Mouse (Mus musculus) CH12.LX (cell line): ENCODE measurements around the gene Gm49321. TPM values are rescaled to one million over a fixed set of nuclear protein-coding genes. Genes with fewer than 3 reads are reported as not detected.

Source experiments
- DNase-seq: peaks from one replicate; pipeline ENCODE4 v3.0.0-alpha.2; 2013; ENCODE audit errors: extremely low read depth
- H3K27ac ChIP-seq: 2 replicates; pipeline ENCODE4 v1.5.1; 2012; ENCODE audit warnings: low read depth, mild to moderate bottlenecking, control low read depth, moderate library complexity; ENCODE audit not compliant: insufficient read depth
- H3K27me3 ChIP-seq: replicated peaks from 2 replicates; pipeline ENCODE3; 2012; ENCODE audit warnings: inconsistent platforms
- H3K36me3 ChIP-seq, 2 experiments: replicated peaks in 1 of 2; 2 replicates each; pipeline versions ENCODE3 to v1.6.1; 2012; ENCODE audit warnings: inconsistent platforms in 1 of 2, low read length in 1 of 2, mild to moderate bottlenecking in 1 of 2, mixed read lengths in 1 of 2, moderate library complexity in 1 of 2; ENCODE audit not compliant: control insufficient read depth in 1 of 2, insufficient read depth in 1 of 2
- H3K4me1 ChIP-seq, 2 experiments: 2 replicates each; pipeline ENCODE4 v1.6.1; 2012; ENCODE audit warnings: inconsistent platforms in 1 of 2, moderate library complexity in 1 of 2; ENCODE audit not compliant: insufficient read depth in 2 of 2, control insufficient read depth in 1 of 2
- H3K4me2 ChIP-seq: 2 replicates; pipeline ENCODE4 v1.6.1; 2012; ENCODE audit warnings: low read depth, mild to moderate bottlenecking, control low read depth; ENCODE audit not compliant: poor library complexity, insufficient read depth, severe bottlenecking
- H3K4me3 ChIP-seq, 3 experiments: fragments of 150-350 bp in 1 of 3; sonication (generic) in 1 of 3; replicated peaks in 1 of 3; 2 replicates each; pipeline versions ENCODE3 to v1.5.1; 2011 to 2012; ENCODE audit warnings: low read depth in 2 of 3, low read length in 2 of 3, mild to moderate bottlenecking in 2 of 3, moderate library complexity in 2 of 3, control low read depth in 1 of 3, improper control_type of control experiment in 1 of 3, inconsistent platforms in 1 of 3, mixed read lengths in 1 of 3; ENCODE audit not compliant: poor library complexity in 1 of 3
- H3K79me2 ChIP-seq: replicated peaks from 2 replicates; pipeline ENCODE4 v1.6.1; 2012; ENCODE audit warnings: mild to moderate bottlenecking, moderate library complexity; ENCODE audit not compliant: control insufficient read depth, poor library complexity, insufficient read depth, severe bottlenecking; ENCODE audit errors: extremely low read depth
- H3K9ac ChIP-seq: 2 replicates; pipeline ENCODE4 v1.6.1; 2012; ENCODE audit warnings: low read depth, mild to moderate bottlenecking, control low read depth, moderate library complexity; ENCODE audit not compliant: insufficient read depth
- H3K9me3 ChIP-seq: replicated peaks from 2 replicates; pipeline ENCODE3; 2012; ENCODE audit warnings: low read length, inconsistent platforms, mixed read lengths
- CTCF ChIP-seq, 2 experiments: IDR thresholded peaks in 1 of 2; conservative IDR thresholded peaks in 1 of 2; 2 replicates each; pipeline ENCODE4 v1.5.1; 2011 to 2012; ENCODE audit warnings: low read depth in 2 of 2, low read length in 2 of 2, improper control_type of control experiment in 1 of 2, inconsistent platforms in 1 of 2, mild to moderate bottlenecking in 1 of 2, moderate library complexity in 1 of 2
- ELF1 ChIP-seq: IDR thresholded peaks from 2 replicates; pipeline ENCODE4 v1.6.1; 2014; ENCODE audit warnings: low read depth, mild to moderate bottlenecking, inconsistent platforms, low read length, improper control_type of control experiment
- EP300 ChIP-seq: IDR thresholded peaks from 2 replicates; pipeline ENCODE4 v1.6.1; 2011; ENCODE audit warnings: low read length, improper control_type of control experiment
- GABPA ChIP-seq: IDR thresholded peaks from 2 replicates; pipeline ENCODE4 v1.6.1; 2012; ENCODE audit warnings: low read depth, low read length, improper control_type of control experiment, inconsistent platforms; ENCODE audit not compliant: insufficient replicate concordance
- IRF4 ChIP-seq: IDR thresholded peaks from 2 replicates; pipeline ENCODE4 v1.6.1; 2014; ENCODE audit warnings: low read depth, mild to moderate bottlenecking, inconsistent platforms, low read length, improper control_type of control experiment
- KAT2A ChIP-seq: IDR thresholded peaks from 2 replicates; pipeline ENCODE4 v1.6.1; 2012; ENCODE audit warnings: low read length, improper control_type of control experiment, inconsistent platforms; ENCODE audit not compliant: insufficient replicate concordance
- NELFE ChIP-seq: IDR thresholded peaks from 2 replicates; pipeline ENCODE4 v1.6.1; 2011; ENCODE audit warnings: low read depth, low read length, improper control_type of control experiment
- RAD21 ChIP-seq: IDR thresholded peaks from 2 replicates; pipeline ENCODE4 v1.6.1; 2011; ENCODE audit warnings: low read depth, mild to moderate bottlenecking, low read length, improper control_type of control experiment, moderate library complexity
- RCOR1 ChIP-seq: conservative IDR thresholded peaks from 2 replicates; pipeline ENCODE4 v1.6.1; 2012; ENCODE audit warnings: low read depth, mild to moderate bottlenecking, inconsistent platforms, low read length, improper control_type of control experiment
- TBP ChIP-seq: conservative IDR thresholded peaks from 2 replicates; pipeline ENCODE4 v1.6.1; 2011; ENCODE audit warnings: low read depth, low read length, improper control_type of control experiment
- USF1 ChIP-seq: IDR thresholded peaks from 2 replicates; pipeline ENCODE4 v1.6.1; 2014; ENCODE audit warnings: low read depth, mild to moderate bottlenecking, inconsistent platforms, low read length, improper control_type of control experiment
- USF2 ChIP-seq: conservative IDR thresholded peaks from 2 replicates; pipeline ENCODE4 v1.6.1; 2011; ENCODE audit warnings: low read depth, low read length, improper control_type of control experiment
- ZKSCAN1 ChIP-seq: IDR thresholded peaks from 2 replicates; pipeline ENCODE4 v1.6.1; 2012; ENCODE audit warnings: low read depth, inconsistent platforms, low read length, improper control_type of control experiment, borderline replicate concordance
- ZNF384 ChIP-seq: IDR thresholded peaks from 2 replicates; pipeline ENCODE4 v1.6.1; 2012; ENCODE audit warnings: low read depth, low read length, improper control_type of control experiment, inconsistent platforms
- dilution Hi-C: fragments of 300-500 bp; cut with MboI; formaldehyde crosslinking; loops from 2 replicates; pipeline ENCODE4 v1.14.3; 2020; ENCODE audit warnings: low sequenced_read_pairs; ENCODE audit not compliant: extremely low pct_unique_long_range_greater_than_20kb, extremely low pct_ligation_motif_present
- in situ Hi-C: fragments of 300-500 bp; cut with MboI; formaldehyde crosslinking; loops from 3 replicates; pipeline ENCODE4 v1.14.3; 2019; ENCODE audit warnings: low sequenced_read_pairs, low pct_ligation_motif_present, low pct_unique_long_range_greater_than_20kb, mixed read lengths
- polyA plus RNA-seq: library from polyadenylated mRNA; unstranded; fragments of >175 nt; gene quantifications from 2 replicates; pipeline ENCODE4 v1.2.1, GENCODE M21; 2012; ENCODE audit warnings: low read depth; ENCODE audit not compliant: insufficient read length
- total RNA-seq, 2 experiments: library from RNA; depleted of rRNA; stranded (reverse); fragments of 300-350 nt in 1 of 2; fragments of >200 nt in 1 of 2; gene quantifications; 2 replicates each; pipeline ENCODE4 v1.2.3; 2012 to 2014

Gene Gm49321
- total and polyA plus RNA-seq, 3 experiments, result not detected

DNA sequence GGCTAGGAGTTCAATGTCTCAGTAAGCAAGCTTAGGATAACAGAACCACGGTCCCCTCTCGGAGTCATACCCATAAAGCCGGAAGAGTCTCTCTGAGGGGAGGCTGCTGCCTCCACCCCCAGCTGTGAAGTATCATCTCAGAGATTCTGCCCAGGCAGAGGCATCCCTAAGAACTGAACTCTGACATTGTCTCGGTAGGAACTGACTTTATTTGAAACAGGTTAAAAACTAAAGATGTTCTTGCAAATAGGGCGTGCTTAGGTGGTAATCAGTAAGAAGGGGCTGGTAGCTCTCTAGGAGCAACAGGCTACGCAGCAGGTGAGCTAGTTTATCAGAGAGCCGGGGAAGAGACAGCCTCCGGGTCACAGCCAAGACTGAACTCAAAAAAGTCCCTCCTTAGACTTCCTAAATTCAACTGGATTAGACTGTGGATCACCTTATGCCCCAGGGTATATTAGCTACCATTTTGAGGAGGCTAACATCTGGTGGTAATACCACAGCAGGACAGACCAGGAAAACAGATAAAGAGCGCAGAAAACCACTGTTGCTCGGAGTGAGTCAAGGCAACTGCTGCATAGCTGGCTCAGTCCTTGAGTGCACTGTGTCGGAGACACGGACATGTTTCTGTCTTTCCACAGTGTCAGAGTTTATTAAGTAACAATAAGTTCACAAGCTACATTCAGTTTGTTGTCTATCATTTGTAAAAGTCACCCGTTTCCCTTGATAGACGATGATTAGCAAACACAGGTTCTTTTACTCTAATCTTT is 16.1 kb downstream of the Gm49321 start:
- dilution Hi-C loops, result no loop called here
- no peak overlapping the region for H3K4me2 ChIP-seq
- H3K9ac ChIP-seq, result no peak overlapping the region
- no peak for DNase-seq
- TF ChIP-seq NELFE (no peak), CTCF (conservative IDR thresholded peaks at IDR 0.05 in 1 of 2, IDR thresholded peaks at IDR 0.05 in 1 of 2; ENCODE audit: low read depth in 2 of 2, low read length in 2 of 2) (no peak), KAT2A (no peak), RAD21 (no peak), USF2 (no peak), GABPA (no peak), ELF1 (no peak), TBP (no peak), USF1 (no peak), RCOR1 (no peak), EP300 (no peak)
- TF ChIP-seq, all 38 proteins: peak for 0
- Histone ChIP-seq H3K79me2 (no peaks in the 10 kb centered on the region), H3K4me3 (no peak overlapping the region), H3K27ac (no peak overlapping the region), H3K36me3 (peaks cover 0 to 12% of the 10 kb centered on the region in 2 experiments), H3K4me1 (0 out of 4 replicates have a peak, but pooled peaks cover 0 to 2% of the 10 kb centered on the region in 2 experiments), H3K9me3 (no peaks in the 10 kb centered on the region), H3K27me3 (no peaks in the 10 kb centered on the region)
- in situ Hi-C loops, result no loop called here

DNA sequence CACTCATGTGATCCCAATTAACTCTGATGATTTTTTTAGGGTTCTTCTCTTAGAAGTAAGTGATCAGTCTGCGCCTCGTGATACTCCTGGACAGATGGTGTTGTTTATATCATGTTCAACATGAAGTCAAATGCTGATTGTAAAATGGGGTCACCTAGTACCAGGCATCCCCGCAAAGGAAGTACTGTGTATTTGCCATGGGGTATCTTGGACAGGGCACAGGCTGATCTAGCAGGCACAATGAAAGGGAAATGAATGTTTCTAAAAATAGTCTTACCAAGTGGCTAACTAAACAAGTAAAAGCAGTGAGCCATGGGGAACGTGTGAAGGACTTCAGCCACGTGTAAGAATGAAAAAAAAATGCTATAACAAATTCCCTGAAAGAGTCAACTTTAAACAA is 17.3 kb downstream of the Gm49321 start:
- dilution Hi-C loops, result no loop called here

DNA sequence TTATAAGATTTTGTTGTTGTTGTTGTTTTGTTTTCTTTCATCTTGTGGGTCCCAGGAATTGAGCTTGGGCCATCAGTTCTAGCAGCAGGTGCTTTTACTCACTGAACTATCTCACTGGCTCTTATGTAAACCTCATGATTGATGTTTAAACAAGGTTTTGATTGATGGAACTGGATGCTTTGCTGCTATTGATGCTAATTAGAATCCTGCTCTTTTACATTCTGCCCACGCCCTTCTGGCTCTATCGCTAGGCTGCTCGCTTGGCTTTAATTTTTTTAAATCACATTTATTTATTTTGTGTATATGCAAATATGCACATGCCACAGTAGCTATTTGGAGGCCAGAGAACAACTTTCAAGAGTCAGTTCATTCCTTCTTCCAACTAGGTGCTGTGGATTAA is 20.2 kb downstream of the Gm49321 start:
- dilution Hi-C loops, result no loop called here
- 0 out of 4 replicates have a peak, but pooled peaks cover 0 to 2% of the 10 kb centered on the region in 2 experiments for H3K4me1 ChIP-seq
- in situ Hi-C loops, result no loop called here

More for the DNA sequence above, 17.3 kb downstream of the Gm49321 start:
- Histone ChIP-seq H3K4me2 (no peak overlapping the region), H3K27ac (no peak overlapping the region), H3K27me3 (no peaks in the 10 kb centered on the region), H3K9me3 (no peaks in the 10 kb centered on the region), H3K4me3 (no peak overlapping the region), H3K4me1 (0 out of 4 replicates have a peak, but pooled peaks cover 0 to 2% of the 10 kb centered on the region in 2 experiments), H3K79me2 (no peaks in the 10 kb centered on the region), H3K9ac (no peak overlapping the region), H3K36me3 (peaks cover 0 to under 1% of the 10 kb centered on the region in 2 experiments)
- in situ Hi-C loops, result no loop called here
- no peak for DNase-seq
- no peak for TF ChIP-seq USF2
- TF ChIP-seq IRF4, result no peak
- no peak for TF ChIP-seq ZKSCAN1
- no peak for TF ChIP-seq ZNF384
- TF ChIP-seq NELFE, result no peak

More for the DNA sequence above, 20.2 kb downstream of the Gm49321 start:
- H3K4me3 ChIP-seq, result no peak overlapping the region
- H3K4me2 ChIP-seq, result no peak overlapping the region
- no peaks in the 10 kb centered on the region for H3K36me3 ChIP-seq
- no peaks in the 10 kb centered on the region for H3K79me2 ChIP-seq
- H3K27me3 ChIP-seq, result no peaks in the 10 kb centered on the region
- no peak for DNase-seq
- H3K9me3 ChIP-seq, result no peaks in the 10 kb centered on the region
- no peak for TF ChIP-seq CTCF (conservative IDR thresholded peaks at IDR 0.05 in 1 of 2, IDR thresholded peaks at IDR 0.05 in 1 of 2; ENCODE audit: low read depth in 2 of 2, low read length in 2 of 2)
- no peak overlapping the region for H3K27ac ChIP-seq
- H3K9ac ChIP-seq, result no peak overlapping the region
